Mouse (Mus musculus) kidney, adult 2 months (tissue): Measurements from ENCODE around the gene Scn1b.

Source experiments
- CTCF ChIP-seq: fragments of 200-500 bp; conservative IDR thresholded peaks from 2 replicates; pipeline ENCODE4 v1.5.1; 2011; ENCODE audit warnings: low read depth, mild to moderate bottlenecking, control low read depth, low read length, moderate library complexity, mixed read lengths; ENCODE audit not compliant: insufficient read depth, insufficient read length
- POLR2A ChIP-seq: fragments of 200-500 bp; IDR thresholded peaks from one replicate; pipeline ENCODE4 v1.6.1; 2011; ENCODE audit warnings: low read depth, low read length, control low read depth

GRCm38 (mm10) chr7:31067836-31068235 is 59.0 kb downstream of the Scn1b start:
- TF ChIP-seq CTCF, result no peak
- no peak for TF ChIP-seq POLR2A
